Mouse (Mus musculus) neural tube, embryonic 11.5 days (tissue): ENCODE measurements at regions not wholly inside any gene's neighbourhood (a gene's known extent, or its start where the extent isn't known, plus 50 kb on each side); places are given as distances from the start of the nearest gene placed in this dataset.
"Not testable (repeated sequence)": the region's sequence is repeated elsewhere in the genome, so short reads cannot be mapped to it uniquely, and the experiment has no call there.

Experiments
- ATAC-seq: fragments of 200-750 bp; cut with Nextera tagmentation; 2 replicates; pipeline ENCODE4 v1.8.0; 2017; ENCODE audit warnings: moderate number of reproducible peaks, mild to moderate bottlenecking, moderate TSS enrichment, moderate library complexity; ENCODE audit not compliant: insufficient read depth, low FRiP score, low TSS enrichment
- DNase-seq: peaks from one replicate; pipeline ENCODE4 v3.0.0-alpha.2; 2015; ENCODE audit warnings: low spot score
- H3K27ac ChIP-seq: fragments of 300-500 bp; sonication (generic); 2 replicates; pipeline ENCODE4 v1.5.1; 2014; ENCODE audit warnings: low read depth, mild to moderate bottlenecking, low read length
- H3K27me3 ChIP-seq: fragments of 300-500 bp; sonication (generic); 2 replicates; pipeline ENCODE4 v1.6.1; 2014; ENCODE audit warnings: mild to moderate bottlenecking, low read length, mixed read lengths; ENCODE audit not compliant: control insufficient read depth, insufficient read depth
- H3K36me3 ChIP-seq: fragments of 300-500 bp; sonication (generic); 2 replicates; pipeline ENCODE4 v1.6.1; 2014; ENCODE audit warnings: mild to moderate bottlenecking, low read length, moderate library complexity, mixed read lengths; ENCODE audit not compliant: control insufficient read depth, insufficient read depth
- H3K4me1 ChIP-seq: fragments of 300-500 bp; sonication (generic); 2 replicates; pipeline ENCODE4 v1.6.1; 2014; ENCODE audit warnings: low read length, mixed read lengths; ENCODE audit not compliant: control insufficient read depth, insufficient read depth
- H3K4me2 ChIP-seq: fragments of 300-500 bp; sonication (generic); 2 replicates; pipeline ENCODE4 v1.6.1; 2014; ENCODE audit warnings: low read depth, mild to moderate bottlenecking, moderate library complexity
- H3K4me3 ChIP-seq: fragments of 300-500 bp; sonication (generic); 2 replicates; pipeline ENCODE4 v1.5.1; 2014; ENCODE audit warnings: low read depth, low read length
- H3K9ac ChIP-seq: fragments of 300-500 bp; sonication (generic); 2 replicates; pipeline ENCODE4 v1.6.1; 2014; ENCODE audit warnings: mild to moderate bottlenecking, low read length
- H3K9me3 ChIP-seq: fragments of 300-500 bp; sonication (generic); 2 replicates; pipeline ENCODE4 v1.6.1; 2016; ENCODE audit warnings: low read length; ENCODE audit not compliant: control insufficient read depth
- WGBS: fragments of 180-500 bp; shearing (Covaris S2); extraction: QIAGEN DNeasy Blood & Tissue Kit; methylation state at CpG from one replicate; pipeline ENCODE4 v1.1.7; 2014; 5-methylcytosine and 5-hydroxymethylcytosine counted together

- Histone ChIP-seq H3K27ac (no peak overlapping the region), H3K4me3 (no peak overlapping the region), H3K9ac (no peak overlapping the region), H3K9me3 (no peaks in the 10 kb centered on the region), H3K36me3 (no peaks in the 10 kb centered on the region), H3K4me2 (no peak overlapping the region), H3K4me1 (no peaks in the 10 kb centered on the region), H3K27me3 (no peaks in the 10 kb centered on the region)
- 61% methylated on average over 3 of the region's 3 CpGs for WGBS
- ATAC-seq, result no peak
- DNase-seq, result no peak
Measured at GRCm38 (mm10) chr17:82432678-82433077, 694.5 kb upstream of the Slc8a1 start.

- H3K36me3 ChIP-seq, result no peaks in the 10 kb centered on the region
- DNase-seq (no peak), ATAC-seq (no peak)
- 90% methylated on average over 2 of the region's 2 CpGs for WGBS
- no peaks in the 10 kb centered on the region for H3K9me3 ChIP-seq
- no peaks in the 10 kb centered on the region for H3K27me3 ChIP-seq
- no peak overlapping the region for H3K9ac ChIP-seq
- H3K27ac ChIP-seq, result no peak overlapping the region
- H3K4me1 ChIP-seq, result no peaks in the 10 kb centered on the region
- no peak overlapping the region for H3K4me3 ChIP-seq
- no peak overlapping the region for H3K4me2 ChIP-seq
Measured at GRCm38 (mm10) chr17:82408296-82408695, 670.1 kb upstream of the Slc8a1 start.

GRCm38 (mm10) chr17:82399328-82399727, 661.2 kb upstream of the Slc8a1 start:
- no peaks in the 10 kb centered on the region for H3K9me3 ChIP-seq
- no peaks in the 10 kb centered on the region for H3K4me1 ChIP-seq
- DNase-seq (no peak), ATAC-seq (no peak)
- H3K4me2 ChIP-seq, result no peak overlapping the region
- H3K9ac ChIP-seq, result no peak overlapping the region
- H3K36me3 ChIP-seq, result no peaks in the 10 kb centered on the region
- 98% methylated on average over 1 of the region's 1 CpGs for WGBS
- no peak overlapping the region for H3K4me3 ChIP-seq
- H3K27ac ChIP-seq, result no peak overlapping the region
- no peaks in the 10 kb centered on the region for H3K27me3 ChIP-seq

GRCm38 (mm10) chr17:82379371-82379770, 641.2 kb upstream of the Slc8a1 start:
- 86% methylated on average over 4 of the region's 11 CpGs for WGBS

GRCm38 (mm10) chr17:82378248-82378820, 640.2 kb upstream of the Slc8a1 start:
- Histone ChIP-seq H3K4me1 (no peaks in the 10 kb centered on the region), H3K9me3 (no peaks in the 10 kb centered on the region), H3K4me2 (no peak overlapping the region), H3K27me3 (no peaks in the 10 kb centered on the region), H3K36me3 (no peaks in the 10 kb centered on the region), H3K4me3 (no peak overlapping the region), H3K9ac (no peak overlapping the region), H3K27ac (no peak overlapping the region)
- DNase-seq (no peak), ATAC-seq (no peak)
- 84% methylated on average over 2 of the region's 2 CpGs for WGBS

More at GRCm38 (mm10) chr17:82379371-82379770, 641.2 kb upstream of the Slc8a1 start:
- not testable (repeated sequence) for H3K27ac ChIP-seq, H3K4me3 ChIP-seq, H3K27me3 ChIP-seq, H3K4me2 ChIP-seq, ATAC-seq, H3K9ac ChIP-seq, H3K9me3 ChIP-seq, H3K4me1 ChIP-seq, DNase-seq, H3K36me3 ChIP-seq

GRCm38 (mm10) chr17:82377176-82377592, 639.0 kb upstream of the Slc8a1 start:
- DNase-seq, result no peak
- ATAC-seq, result no peak
- WGBS, result 86% methylated on average over 1 of the region's 1 CpGs
- no peak overlapping the region for H3K27ac ChIP-seq
- H3K4me1 ChIP-seq, result no peaks in the 10 kb centered on the region
- no peaks in the 10 kb centered on the region for H3K9me3 ChIP-seq
- H3K27me3 ChIP-seq, result no peaks in the 10 kb centered on the region
- H3K36me3 ChIP-seq, result no peaks in the 10 kb centered on the region
- H3K4me3 ChIP-seq, result no peak overlapping the region
- no peak overlapping the region for H3K4me2 ChIP-seq
- no peak overlapping the region for H3K9ac ChIP-seq

GRCm38 (mm10) chr17:82367876-82368275, 629.7 kb upstream of the Slc8a1 start:
- Histone ChIP-seq H3K4me1 (no peaks in the 10 kb centered on the region), H3K9ac (no peak overlapping the region), H3K27ac (no peak overlapping the region), H3K4me2 (no peak overlapping the region), H3K4me3 (no peak overlapping the region), H3K9me3 (no peaks in the 10 kb centered on the region), H3K27me3 (no peaks in the 10 kb centered on the region), H3K36me3 (no peaks in the 10 kb centered on the region)
- ATAC-seq (no peak), DNase-seq (no peak)

- Histone ChIP-seq H3K4me3 (no peak overlapping the region), H3K27ac (no peak overlapping the region), H3K4me1 (no peaks in the 10 kb centered on the region), H3K4me2 (no peak overlapping the region), H3K9ac (no peak overlapping the region), H3K36me3 (no peaks in the 10 kb centered on the region), H3K27me3 (no peaks in the 10 kb centered on the region), H3K9me3 (no peaks in the 10 kb centered on the region)
- 91% methylated on average over 4 of the region's 4 CpGs for WGBS
- ATAC-seq (no peak), DNase-seq (no peak)
Measured at GRCm38 (mm10) chr17:82366001-82366400, 627.8 kb upstream of the Slc8a1 start.

GRCm38 (mm10) chr17:82348636-82349035, 610.5 kb upstream of the Slc8a1 start:
- no peaks in the 10 kb centered on the region for H3K27me3 ChIP-seq
- DNase-seq (no peak), ATAC-seq (no peak)
- no peak overlapping the region for H3K9ac ChIP-seq
- no peaks in the 10 kb centered on the region for H3K36me3 ChIP-seq
- H3K4me2 ChIP-seq, result no peak overlapping the region
- no peaks in the 10 kb centered on the region for H3K4me1 ChIP-seq
- H3K9me3 ChIP-seq, result no peaks in the 10 kb centered on the region
- no peak overlapping the region for H3K4me3 ChIP-seq
- H3K27ac ChIP-seq, result no peak overlapping the region
